30 mouse cellular contexts compared by ENCODE assay signal in genomic region chr6:143904693-143905031, GRCm38 (mm10).
DNase-seq lines count a peak whose midpoint lies in the region; ATAC-seq and TF ChIP-seq lines count a peak whose summit lies in the region.
"Had no signal": no experiment of that assay in that cellular context is flagged by ENCODE, and none has a peak within 500 bp of the region (broad histone marks: within the 10 kb centered on the region; RNA-seq: fewer than 3 reads in every experiment).

No protein-coding gene starts in this region.

- H3K27me3 ChIP-seq in midbrain, embryonic 10.5 days (ENCODE audit: low read depth, poor library complexity, severe bottlenecking): peaks cover 5% of the 10 kb centered on the region; the same call in 1 of the 2 replicates
- H3K27me3 ChIP-seq in midbrain, postnatal 0 days (ENCODE audit: insufficient read depth, low read length): no peaks in the 10 kb centered on the region
- H3K27me3 ChIP-seq in forebrain, embryonic 10.5 days (ENCODE audit: poor library complexity, severe bottlenecking): no peaks in the 10 kb centered on the region
- no peaks in the 10 kb centered on the region for H3K27me3 ChIP-seq in forebrain, embryonic 13.5 days
- 0 out of 2 replicates have a peak, but pooled peaks cover 5% of the 10 kb centered on the region for H3K27me3 ChIP-seq in midbrain, embryonic 12.5 days
- H3K27me3 ChIP-seq: embryonic facial prominence, embryonic 15.5 days; heart, embryonic 15.5 days; hindbrain, embryonic 15.5 days; intestine, embryonic 15.5 days; limb, embryonic 15.5 days had no signal

- H3K9ac ChIP-seq in midbrain, postnatal 0 days (replicated peaks; ENCODE audit: low read length, poor library complexity, severe bottlenecking): no peak overlapping the region
- H3K9ac ChIP-seq in forebrain, embryonic 13.5 days: no peak overlapping the region
- no peak overlapping the region for H3K9ac ChIP-seq in midbrain, embryonic 12.5 days (replicated peaks)
- H3K9ac ChIP-seq: embryonic facial prominence, embryonic 15.5 days; heart, embryonic 15.5 days; hindbrain, embryonic 15.5 days; intestine, embryonic 15.5 days; limb, embryonic 15.5 days; liver, embryonic 14.5 days had no signal

- H3K4me2 ChIP-seq in midbrain, postnatal 0 days (ENCODE audit: low read depth, low read length, poor library complexity, severe bottlenecking): no peak overlapping the region
- H3K4me2 ChIP-seq in forebrain, embryonic 13.5 days: no peak overlapping the region
- H3K4me2 ChIP-seq in midbrain, embryonic 12.5 days (replicated peaks): no peak overlapping the region
- H3K4me2 ChIP-seq: embryonic facial prominence, embryonic 15.5 days; heart, embryonic 15.5 days; hindbrain, embryonic 15.5 days; intestine, embryonic 15.5 days; limb, embryonic 15.5 days had no signal

- peaks cover 43% of the 10 kb centered on the region for H3K4me1 ChIP-seq in midbrain, embryonic 10.5 days
- H3K4me1 ChIP-seq in midbrain, postnatal 0 days (ENCODE audit: insufficient read depth, low read length): no peaks in the 10 kb centered on the region
- peaks cover 35% of the 10 kb centered on the region for H3K4me1 ChIP-seq in forebrain, embryonic 10.5 days
- peaks cover 27% of the 10 kb centered on the region for H3K4me1 ChIP-seq in forebrain, embryonic 13.5 days
- peaks cover 29% of the 10 kb centered on the region for H3K4me1 ChIP-seq in midbrain, embryonic 12.5 days
- H3K4me1 ChIP-seq: embryonic facial prominence, embryonic 15.5 days; heart, embryonic 15.5 days; intestine, embryonic 15.5 days; limb, embryonic 10.5 days; limb, embryonic 15.5 days had no signal

- H3K36me3 ChIP-seq in midbrain, embryonic 10.5 days: no peaks in the 10 kb centered on the region
- no peaks in the 10 kb centered on the region for H3K36me3 ChIP-seq in midbrain, postnatal 0 days (ENCODE audit: insufficient read depth, low read length)
- H3K36me3 ChIP-seq in forebrain, embryonic 10.5 days (replicated peaks): peaks cover 8% of the 10 kb centered on the region
- H3K36me3 ChIP-seq in forebrain, embryonic 13.5 days (ENCODE audit: poor library complexity, severe bottlenecking): peaks cover 3% of the 10 kb centered on the region; the same call in 1 of the 2 replicates
- H3K36me3 ChIP-seq in midbrain, embryonic 12.5 days: no peaks in the 10 kb centered on the region
- H3K36me3 ChIP-seq: embryonic facial prominence, embryonic 15.5 days; heart, embryonic 10.5 days; heart, embryonic 15.5 days; hindbrain, embryonic 15.5 days; intestine, embryonic 15.5 days; limb, embryonic 15.5 days had no signal

- H3K4me3 ChIP-seq in midbrain, embryonic 10.5 days: no peak overlapping the region
- no peak overlapping the region for H3K4me3 ChIP-seq in midbrain, postnatal 0 days (ENCODE audit: low read depth, low read length)
- H3K4me3 ChIP-seq in forebrain, embryonic 10.5 days: no peak overlapping the region
- H3K4me3 ChIP-seq in forebrain, embryonic 13.5 days: no peak overlapping the region
- H3K4me3 ChIP-seq in midbrain, embryonic 12.5 days: no peak overlapping the region
- H3K4me3 ChIP-seq: embryonic facial prominence, embryonic 10.5 days; embryonic facial prominence, embryonic 15.5 days; heart, embryonic 10.5 days; heart, embryonic 15.5 days; hindbrain, embryonic 15.5 days; intestine, embryonic 15.5 days; limb, embryonic 10.5 days; limb, embryonic 15.5 days had no signal

- ATAC-seq in midbrain, postnatal 0 days (ENCODE audit: low FRiP score): no peak
- peak; percentile 68 for ATAC-seq in forebrain, embryonic 13.5 days
- peak; percentile 41; the same call in 1 of the 2 replicates for ATAC-seq in midbrain, embryonic 12.5 days (ENCODE audit: low FRiP score, low read depth)
- ATAC-seq: CD4-positive, CD25-positive, alpha-beta regulatory T cell, adult 4 months; intestine, embryonic 15.5 days had no signal

- H3K27ac ChIP-seq in midbrain, embryonic 10.5 days (replicated peaks): peak overlapping the region; percentile 65
- no peak overlapping the region for H3K27ac ChIP-seq in midbrain, postnatal 0 days (ENCODE audit: low read depth, low read length)
- peak overlapping the region; percentile 58; the same call in 1 of the 2 replicates for H3K27ac ChIP-seq in forebrain, embryonic 10.5 days
- peak overlapping the region; percentile 27 for H3K27ac ChIP-seq in forebrain, embryonic 13.5 days
- H3K27ac ChIP-seq in midbrain, embryonic 12.5 days (replicated peaks): peak overlapping the region; percentile 52
- H3K27ac ChIP-seq: embryonic facial prominence, embryonic 10.5 days; embryonic facial prominence, embryonic 15.5 days; heart, embryonic 10.5 days; heart, embryonic 15.5 days; hindbrain, embryonic 15.5 days; intestine, embryonic 15.5 days; limb, embryonic 10.5 days; limb, embryonic 15.5 days; liver, embryonic 14.5 days; stomach, postnatal 0 days had no signal

- DNase-seq in midbrain, embryonic 10.5 days (ENCODE audit: low spot score): no peak
- no peak for DNase-seq in midbrain, postnatal 0 days (ENCODE audit: low spot score)
- DNase-seq in forebrain, embryonic 10.5 days (ENCODE audit: extremely low spot score, low spot score): no peak
- DNase-seq in urinary bladder, adult 2 months (ENCODE audit: low spot score): no peak
- no peak for DNase-seq in retina, embryonic 14.5 days (ENCODE audit: low spot score)
- DNase-seq in cerebellum, adult 9-10 months: no peak
- DNase-seq: adrenal gland, postnatal 25 days; cerebellum, adult 18-20 months; cerebellum, postnatal 25 days; gastrocnemius, postnatal 25 days; kidney, adult 2 months; kidney, postnatal 36 days; lung, adult 2 months; lung, postnatal 14 days; right cerebral cortex, postnatal 4 days; thymus, adult 18-20 months; thymus, postnatal 25 days had no signal

- no peak for TF ChIP-seq CTCF in midbrain, postnatal 0 days (IDR thresholded peaks at IDR 0.05)

- no peaks in the 10 kb centered on the region for H3K9me3 ChIP-seq in midbrain, embryonic 10.5 days (replicated peaks)
- no peaks in the 10 kb centered on the region for H3K9me3 ChIP-seq in midbrain, postnatal 0 days (ENCODE audit: low read length)
- H3K9me3 ChIP-seq in forebrain, embryonic 10.5 days: no peaks in the 10 kb centered on the region
- H3K9me3 ChIP-seq in forebrain, embryonic 13.5 days (replicated peaks): no peaks in the 10 kb centered on the region
- no peaks in the 10 kb centered on the region for H3K9me3 ChIP-seq in midbrain, embryonic 12.5 days
- H3K9me3 ChIP-seq: embryonic facial prominence, embryonic 10.5 days; embryonic facial prominence, embryonic 15.5 days; heart, embryonic 10.5 days; heart, embryonic 15.5 days; hindbrain, embryonic 15.5 days; intestine, embryonic 15.5 days; limb, embryonic 10.5 days; limb, embryonic 15.5 days had no signal
